Mouse (Mus musculus): ENCODE results near the gene Trub2. TPM values are rescaled to one million over a fixed set of nuclear protein-coding genes. Genes with fewer than 3 reads are reported as not detected.

The Trub2 gene
- polyA plus RNA-seq, 1 experiment = 52.4 TPM

GRCm38 (mm10) chr2:29826926-29827708, 38.8 kb upstream of the Trub2 start:
- H3K9me3 ChIP-seq (replicated peaks; ENCODE audit: control insufficient read depth, insufficient read depth, low read length, poor library complexity, severe bottlenecking) = no peaks in the 10 kb centered on the region
- peak overlapping the region; percentile 100 for H3K4me3 ChIP-seq (ENCODE audit: low read depth, low read length)
- peak overlapping the region; percentile 60 for H3K9ac ChIP-seq (ENCODE audit: low read depth, poor library complexity, severe bottlenecking)
- H3K4me1 ChIP-seq (ENCODE audit: control insufficient read depth, insufficient read depth, low read length) = no peaks in the 10 kb centered on the region
- peak overlapping the region; percentile 73 for H3K27ac ChIP-seq (ENCODE audit: insufficient read depth, low read length)
- TF ChIP-seq POLR2A (IDR thresholded peaks at IDR 0.05; ENCODE audit: insufficient read depth, low read length) (no peak), EP300 (IDR thresholded peaks at IDR 0.05; ENCODE audit: insufficient read depth, low read depth, low read length) (no peak), CTCF (IDR thresholded peaks at IDR 0.05; ENCODE audit: low read depth, low read length) (no peak)
- H3K27me3 ChIP-seq (ENCODE audit: control insufficient read depth, insufficient read depth, low read length, poor library complexity, severe bottlenecking) = no peaks in the 10 kb centered on the region
- no peaks in the 10 kb centered on the region for H3K36me3 ChIP-seq (ENCODE audit: control insufficient read depth, insufficient read depth, low read length, poor library complexity, severe bottlenecking)

DNA sequence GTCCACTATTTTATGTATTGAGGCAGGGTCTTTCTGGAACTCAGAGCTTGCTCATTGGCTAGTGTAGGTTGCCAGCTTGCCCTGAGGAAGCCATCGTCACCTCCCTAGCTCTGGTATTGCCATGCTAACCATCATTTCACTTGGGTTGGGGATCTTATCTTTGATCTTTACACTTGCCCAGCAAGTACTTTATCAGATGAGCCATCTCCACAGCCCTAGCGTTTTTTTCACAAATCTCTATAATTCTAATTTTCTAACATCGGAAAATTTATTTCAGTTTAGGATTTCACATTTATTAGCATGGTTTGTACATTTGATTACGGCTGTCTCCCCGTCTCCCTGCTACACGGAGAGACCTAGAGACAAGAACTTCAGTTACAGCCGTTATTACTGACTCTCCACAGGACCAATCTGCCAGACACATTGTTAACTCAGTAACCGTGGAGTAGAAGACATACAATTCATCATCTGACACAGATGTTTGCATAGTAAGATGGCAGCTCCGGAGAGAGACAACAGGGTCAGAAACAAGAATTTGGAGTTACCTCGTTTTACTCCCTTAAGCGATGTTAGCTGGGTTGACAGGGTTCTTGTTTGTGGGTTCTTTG, 38.1 kb upstream of the Trub2 start:
- H3K9ac ChIP-seq (ENCODE audit: low read depth, poor library complexity, severe bottlenecking) = peak overlapping the region; percentile 60
- H3K4me1 ChIP-seq (ENCODE audit: control insufficient read depth, insufficient read depth, low read length) = no peaks in the 10 kb centered on the region
- H3K4me3 ChIP-seq (ENCODE audit: low read depth, low read length) = peak overlapping the region; percentile 100
- TF ChIP-seq CTCF (IDR thresholded peaks at IDR 0.05; ENCODE audit: low read depth, low read length) (no peak), EP300 (IDR thresholded peaks at IDR 0.05; ENCODE audit: insufficient read depth, low read depth, low read length) (no peak), POLR2A (IDR thresholded peaks at IDR 0.05; ENCODE audit: insufficient read depth, low read length) (no peak)
- H3K27me3 ChIP-seq (ENCODE audit: control insufficient read depth, insufficient read depth, low read length, poor library complexity, severe bottlenecking) = no peaks in the 10 kb centered on the region
- no peaks in the 10 kb centered on the region for H3K36me3 ChIP-seq (ENCODE audit: control insufficient read depth, insufficient read depth, low read length, poor library complexity, severe bottlenecking)
- no peaks in the 10 kb centered on the region for H3K9me3 ChIP-seq (replicated peaks; ENCODE audit: control insufficient read depth, insufficient read depth, low read length, poor library complexity, severe bottlenecking)
- peak overlapping the region; percentile 73 for H3K27ac ChIP-seq (ENCODE audit: insufficient read depth, low read length)

- Histone ChIP-seq H3K9ac (ENCODE audit: low read depth, poor library complexity, severe bottlenecking) (peak within 1 kb of the TSS; percentile 37; the same call in 1 of the 2 replicates), H3K4me1 (ENCODE audit: control insufficient read depth, insufficient read depth, low read length) (peaks cover 6% of the 10 kb centered on the region), H3K27ac (ENCODE audit: insufficient read depth, low read length) (peak within 1 kb of the TSS; percentile 93), H3K36me3 (ENCODE audit: control insufficient read depth, insufficient read depth, low read length, poor library complexity, severe bottlenecking) (no peaks in the 10 kb centered on the region), H3K9me3 (replicated peaks; ENCODE audit: control insufficient read depth, insufficient read depth, low read length, poor library complexity, severe bottlenecking) (no peaks in the 10 kb centered on the region), H3K4me3 (ENCODE audit: low read depth, low read length) (peak within 1 kb of the TSS; percentile 48), H3K27me3 (ENCODE audit: control insufficient read depth, insufficient read depth, low read length, poor library complexity, severe bottlenecking) (no peaks in the 10 kb centered on the region)
- TF ChIP-seq EP300 (IDR thresholded peaks at IDR 0.05; ENCODE audit: insufficient read depth, low read depth, low read length) (peak; percentile 93), POLR2A (IDR thresholded peaks at IDR 0.05; ENCODE audit: insufficient read depth, low read length) (no peak)
Measured at GRCm38 (mm10) chr2:29820025-29820817, 31.9 kb upstream of the Trub2 start, which contains the start of gene Urm1. Gene Urm1 (plus strand): TSS chr2:29820075.

DNA sequence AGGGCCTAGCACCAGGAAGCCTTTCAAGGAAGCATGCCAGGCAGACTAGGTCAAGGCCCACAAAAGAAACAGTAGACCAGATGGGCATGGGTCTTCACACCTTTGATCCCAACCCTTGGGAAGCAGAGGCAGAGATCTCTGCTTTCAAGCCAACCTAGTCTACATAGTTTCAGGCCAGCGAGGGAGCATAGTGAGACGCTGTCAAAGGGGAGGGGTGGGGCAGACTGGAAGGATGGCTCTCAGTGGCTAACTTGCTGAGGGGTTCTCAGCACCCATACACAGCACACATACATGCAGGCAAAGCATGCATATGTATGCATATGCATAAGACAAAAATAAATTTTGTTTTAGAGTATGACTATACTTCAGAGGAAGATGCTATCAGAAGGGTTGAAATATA, 31.1 kb upstream of the Trub2 start:
- peaks cover 6% of the 10 kb centered on the region for H3K4me1 ChIP-seq (ENCODE audit: control insufficient read depth, insufficient read depth, low read length)
- no peaks in the 10 kb centered on the region for H3K9me3 ChIP-seq (replicated peaks; ENCODE audit: control insufficient read depth, insufficient read depth, low read length, poor library complexity, severe bottlenecking)
- H3K36me3 ChIP-seq (ENCODE audit: control insufficient read depth, insufficient read depth, low read length, poor library complexity, severe bottlenecking) = no peaks in the 10 kb centered on the region
- TF ChIP-seq EP300 (IDR thresholded peaks at IDR 0.05; ENCODE audit: insufficient read depth, low read depth, low read length) = no peak
- TF ChIP-seq CTCF (IDR thresholded peaks at IDR 0.05; ENCODE audit: low read depth, low read length) = no peak
- TF ChIP-seq POLR2A (IDR thresholded peaks at IDR 0.05; ENCODE audit: insufficient read depth, low read length) = no peak
- H3K27me3 ChIP-seq (ENCODE audit: control insufficient read depth, insufficient read depth, low read length, poor library complexity, severe bottlenecking) = no peaks in the 10 kb centered on the region
- H3K9ac ChIP-seq (ENCODE audit: low read depth, poor library complexity, severe bottlenecking) = no peak overlapping the region
- H3K27ac ChIP-seq (ENCODE audit: insufficient read depth, low read length) = no peak overlapping the region
- no peak overlapping the region for H3K4me3 ChIP-seq (ENCODE audit: low read depth, low read length)

DNA sequence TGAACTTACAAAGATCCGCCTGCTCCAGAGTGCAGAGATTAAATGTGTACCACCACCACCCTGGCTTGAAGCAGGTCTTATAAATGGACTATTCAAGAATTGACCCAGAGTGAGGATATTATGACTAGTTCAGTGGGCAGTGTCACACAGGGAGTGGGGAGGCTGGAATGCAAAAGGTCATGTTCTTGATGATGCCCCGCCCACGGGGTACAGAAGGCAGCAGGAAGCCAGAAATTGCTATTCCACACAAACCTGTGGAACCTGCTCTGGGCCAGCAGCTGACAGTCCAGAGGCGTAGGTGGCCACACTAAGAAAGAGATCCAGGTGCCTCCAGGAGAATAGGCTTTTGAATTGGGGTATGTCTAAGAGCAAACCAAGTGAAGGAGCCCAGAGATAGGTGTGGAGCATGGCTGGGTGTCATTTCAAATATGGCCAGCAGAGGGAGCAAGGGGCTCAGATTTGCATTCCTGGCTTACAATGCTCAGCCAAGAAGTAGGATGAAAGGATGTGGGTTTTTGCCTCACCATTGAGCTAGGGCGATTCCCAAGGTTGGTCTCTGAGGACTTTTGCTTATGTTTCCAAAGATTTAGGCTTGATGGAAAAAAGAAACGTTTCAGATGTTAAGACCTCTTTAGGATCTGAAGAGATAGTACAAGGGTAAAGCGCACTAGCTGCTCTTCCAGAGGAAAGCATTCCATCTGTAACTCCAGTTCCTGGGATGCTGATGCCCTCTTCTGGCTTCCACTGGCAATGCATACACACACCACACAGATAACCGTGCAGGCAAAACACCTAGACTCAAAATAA, 29.3 kb upstream of the Trub2 start:
- H3K4me1 ChIP-seq (ENCODE audit: control insufficient read depth, insufficient read depth, low read length) = peaks cover 6% of the 10 kb centered on the region
- H3K4me3 ChIP-seq (ENCODE audit: low read depth, low read length) = no peak overlapping the region
- TF ChIP-seq POLR2A (IDR thresholded peaks at IDR 0.05; ENCODE audit: insufficient read depth, low read length) (no peak), EP300 (IDR thresholded peaks at IDR 0.05; ENCODE audit: insufficient read depth, low read depth, low read length) (no peak), CTCF (IDR thresholded peaks at IDR 0.05; ENCODE audit: low read depth, low read length) (peak; percentile 72)
- H3K9ac ChIP-seq (ENCODE audit: low read depth, poor library complexity, severe bottlenecking) = no peak overlapping the region
- no peak overlapping the region for H3K27ac ChIP-seq (ENCODE audit: insufficient read depth, low read length)
- H3K27me3 ChIP-seq (ENCODE audit: control insufficient read depth, insufficient read depth, low read length, poor library complexity, severe bottlenecking) = no peaks in the 10 kb centered on the region
- H3K36me3 ChIP-seq (ENCODE audit: control insufficient read depth, insufficient read depth, low read length, poor library complexity, severe bottlenecking) = no peaks in the 10 kb centered on the region
- no peaks in the 10 kb centered on the region for H3K9me3 ChIP-seq (replicated peaks; ENCODE audit: control insufficient read depth, insufficient read depth, low read length, poor library complexity, severe bottlenecking)
